Mouse (Mus musculus): ENCODE data around the gene Smr2.
"Not testable (repeated sequence)": the region's sequence is repeated elsewhere in the genome, so short reads cannot be mapped to it uniquely, and the experiment has no call there.

Smr2 gene

GRCm38 (mm10) chr5:88086256-88086655, at the start of gene Smr2:
Smr2 (plus strand) TSS chr5:88086556.
- DNase-seq = not testable (repeated sequence)

- no peak for DNase-seq
Observed at GRCm38 (mm10) chr5:88111430-88111829, 25.1 kb downstream of the Smr2 start, which contains the start of gene Gm11116. Gm11116 (minus strand) TSS chr5:88111530.

DNA sequence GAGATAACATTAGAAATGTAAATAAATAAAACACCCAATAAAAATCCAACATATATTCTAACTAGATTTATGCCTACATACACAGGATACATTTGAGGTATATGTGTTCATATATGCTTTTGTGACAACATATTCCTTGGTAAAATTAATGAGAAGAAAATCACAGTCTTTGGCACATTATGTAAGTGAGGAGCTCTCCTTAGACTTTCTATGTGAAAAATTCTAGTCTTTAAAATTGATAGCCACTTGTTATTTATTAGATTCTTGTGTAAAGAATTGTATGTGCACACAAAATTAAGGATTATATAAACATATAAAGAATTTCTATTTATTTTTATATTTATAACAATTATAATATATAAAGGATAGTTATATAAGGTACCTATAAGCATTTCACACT, 67.6 kb downstream of the Smr2 start, which contains the start of gene Gm11115:
Gene Gm11115 (minus strand): TSS at position 101 of the 400 bp plus-strand sequence.
- DNase-seq = no peak
